Mouse (Mus musculus) CH12.LX (cell line): ENCODE results near the gene Prelid1.
A peak's percentile ranks its signal among the peaks of the same experiment; 100 is the strongest.

Experiments
- CHD1 ChIP-seq: IDR thresholded peaks from 2 replicates; pipeline ENCODE4 v1.6.1; 2012; ENCODE audit warnings: low read depth, low read length, improper control_type of control experiment, inconsistent platforms
- CTCF ChIP-seq, 2 experiments: IDR thresholded peaks in 1 of 2; conservative IDR thresholded peaks in 1 of 2; 2 replicates each; pipeline ENCODE4 v1.5.1; 2011 to 2012; ENCODE audit warnings: low read depth in 2 of 2, low read length in 2 of 2, improper control_type of control experiment in 1 of 2, inconsistent platforms in 1 of 2, mild to moderate bottlenecking in 1 of 2, moderate library complexity in 1 of 2
- EP300 ChIP-seq: IDR thresholded peaks from 2 replicates; pipeline ENCODE4 v1.6.1; 2011; ENCODE audit warnings: low read length, improper control_type of control experiment
- MAFK ChIP-seq: IDR thresholded peaks from 2 replicates; pipeline ENCODE4 v1.6.1; 2011; ENCODE audit warnings: low read length, improper control_type of control experiment; ENCODE audit not compliant: insufficient replicate concordance
- NELFE ChIP-seq: IDR thresholded peaks from 2 replicates; pipeline ENCODE4 v1.6.1; 2011; ENCODE audit warnings: low read depth, low read length, improper control_type of control experiment
- PAX5 ChIP-seq: IDR thresholded peaks from 2 replicates; pipeline ENCODE4 v1.6.1; 2012; ENCODE audit warnings: low read length, inconsistent platforms, mixed read lengths
- POLR2A ChIP-seq: IDR thresholded peaks from 2 replicates; pipeline ENCODE4 v1.6.1; 2011; ENCODE audit warnings: low read depth, mild to moderate bottlenecking, improper control_type of control experiment, low read length
- POLR2AphosphoS2 ChIP-seq: IDR thresholded peaks from 2 replicates; pipeline ENCODE4 v1.6.1; 2011; ENCODE audit warnings: low read depth, low read length, improper control_type of control experiment
- SIN3A ChIP-seq: IDR thresholded peaks from 2 replicates; pipeline ENCODE4 v1.6.1; 2012; ENCODE audit warnings: low read length, improper control_type of control experiment, inconsistent platforms
- TBP ChIP-seq: conservative IDR thresholded peaks from 2 replicates; pipeline ENCODE4 v1.6.1; 2011; ENCODE audit warnings: low read depth, low read length, improper control_type of control experiment
- UBTF ChIP-seq: IDR thresholded peaks from 2 replicates; pipeline ENCODE4 v1.6.1; 2012; ENCODE audit warnings: low read depth, mild to moderate bottlenecking, inconsistent platforms, low read length, improper control_type of control experiment, moderate library complexity
- USF2 ChIP-seq: conservative IDR thresholded peaks from 2 replicates; pipeline ENCODE4 v1.6.1; 2011; ENCODE audit warnings: low read depth, low read length, improper control_type of control experiment
- ZNF384 ChIP-seq: IDR thresholded peaks from 2 replicates; pipeline ENCODE4 v1.6.1; 2012; ENCODE audit warnings: low read depth, low read length, improper control_type of control experiment, inconsistent platforms

DNA sequence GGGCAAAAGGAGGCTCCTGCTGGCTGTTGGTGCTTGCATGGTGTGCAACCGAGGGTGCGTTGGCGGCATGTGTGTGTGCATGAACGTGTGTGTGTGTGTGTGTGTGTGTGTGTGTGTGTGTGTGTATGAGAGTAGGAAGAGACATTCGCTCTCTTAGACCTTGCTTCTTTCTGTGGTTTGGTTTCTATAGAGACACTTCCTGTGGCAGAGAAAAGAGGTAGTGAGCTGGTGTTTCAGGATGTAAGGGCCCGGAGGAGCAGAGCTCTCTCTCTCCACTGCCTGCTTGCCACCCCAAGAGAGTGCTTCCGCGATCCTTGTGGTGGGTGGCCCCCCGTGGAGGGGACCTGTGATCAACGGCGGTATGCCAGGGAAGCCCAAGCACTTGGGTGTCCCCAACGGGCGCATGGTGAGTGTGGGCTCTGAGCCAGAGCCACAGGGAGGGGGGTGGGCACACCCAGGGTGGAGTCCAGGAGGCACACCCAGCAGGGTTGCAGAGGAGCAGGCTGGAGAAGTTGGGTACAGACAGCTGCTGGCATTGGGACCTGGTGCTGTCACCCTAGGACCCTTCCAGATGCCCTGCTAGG lies 49.3 kb downstream of the Prelid1 start, which contains the start of gene Rgs14:
- TF ChIP-seq CHD1 (no peak), POLR2A (peak; percentile 71), CTCF (conservative IDR thresholded peaks at IDR 0.05 in 1 of 2, IDR thresholded peaks at IDR 0.05 in 1 of 2; ENCODE audit: low read depth in 2 of 2, low read length in 2 of 2) (no peak), EP300 (peak; percentile 68), POLR2AphosphoS2 (no peak), NELFE (peak; percentile 80), PAX5 (no peak), MAFK (no peak), TBP (0 out of 2 replicates have a peak, but pooled peaks have one; percentile 53), USF2 (no peak), ZNF384 (no peak), SIN3A (peak; percentile 94), UBTF (no peak)
